Mouse (Mus musculus) cerebellum, adult 2 months (tissue): ENCODE measurements around the gene Rbfox1.

Source experiments
- CTCF ChIP-seq: fragments of 200-500 bp; IDR thresholded peaks from 2 replicates; pipeline ENCODE4 v1.5.1; 2011; ENCODE audit warnings: low read depth, mild to moderate bottlenecking, control low read depth, low read length, moderate library complexity, borderline replicate concordance; ENCODE audit not compliant: insufficient read depth
- POLR2A ChIP-seq: fragments of 200-500 bp; IDR thresholded peaks from 2 replicates; pipeline ENCODE4 v1.6.1; 2011; ENCODE audit warnings: low read length, control low read depth, borderline replicate concordance; ENCODE audit not compliant: insufficient read depth

DNA sequence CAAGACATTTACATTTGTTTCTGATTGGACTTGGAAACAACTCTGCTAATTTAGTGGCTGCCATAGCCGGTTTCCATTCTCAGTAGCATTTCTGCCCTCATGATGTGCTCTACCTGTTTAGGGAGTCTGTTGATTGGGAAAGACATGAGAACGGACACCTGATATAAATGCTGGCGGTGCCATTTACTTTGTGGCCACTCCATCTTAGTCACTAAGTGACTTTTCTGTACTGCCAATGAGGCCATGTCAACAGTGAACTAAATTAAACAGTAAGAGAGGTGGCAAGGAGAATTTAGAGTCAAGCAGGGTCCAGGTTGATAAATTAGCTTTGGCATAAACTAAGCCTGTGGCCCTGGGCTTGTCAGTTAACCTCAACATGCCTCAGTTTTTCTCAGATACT, 1191.6 kb downstream of the Rbfox1 start:
- TF ChIP-seq CTCF, result no peak
- no peak for TF ChIP-seq POLR2A
